Mouse (Mus musculus) lung, embryonic 14.5 days (tissue): Measurements from ENCODE around the gene Olfr750. TPM values are rescaled to one million over a fixed set of nuclear protein-coding genes. Genes with fewer than 3 reads are reported as not detected.

Experiments
- ATAC-seq: fragments of 200-750 bp; cut with Nextera tagmentation; 2 replicates; pipeline ENCODE4 v1.8.0; 2017; ENCODE audit warnings: mild to moderate bottlenecking, moderate TSS enrichment, moderate library complexity; ENCODE audit not compliant: insufficient read depth
- DNase-seq: peaks from one replicate; pipeline ENCODE4 v3.0.0-alpha.2; 2015
- H3K27ac ChIP-seq: fragments of 300-500 bp; sonication (generic); 2 replicates; pipeline ENCODE4 v1.5.1; 2014; ENCODE audit warnings: low read depth, mild to moderate bottlenecking, moderate library complexity
- H3K27me3 ChIP-seq: fragments of 300-500 bp; sonication (generic); 2 replicates; pipeline ENCODE4 v1.6.1; 2014; ENCODE audit warnings: low read length, control low read depth; ENCODE audit not compliant: insufficient read depth
- H3K36me3 ChIP-seq: fragments of 300-500 bp; sonication (generic); 2 replicates; pipeline ENCODE4 v1.6.1; 2014; ENCODE audit warnings: control low read depth; ENCODE audit not compliant: insufficient read depth
- H3K4me1 ChIP-seq: fragments of 300-500 bp; sonication (generic); 2 replicates; pipeline ENCODE4 v1.6.1; 2014; ENCODE audit warnings: antibody characterized with exemption, control low read depth; ENCODE audit not compliant: insufficient read depth
- H3K4me2 ChIP-seq: fragments of 300-500 bp; sonication (generic); 2 replicates; pipeline ENCODE4 v1.6.1; 2014; ENCODE audit warnings: mild to moderate bottlenecking
- H3K4me3 ChIP-seq: fragments of 300-500 bp; sonication (generic); 2 replicates; pipeline ENCODE4 v1.5.1; 2014; ENCODE audit warnings: low read depth, low read length
- H3K9ac ChIP-seq: fragments of 300-500 bp; sonication (generic); 2 replicates; pipeline ENCODE4 v1.6.1; 2014
- H3K9me3 ChIP-seq: fragments of 300-500 bp; sonication (generic); 2 replicates; pipeline ENCODE4 v1.6.1; 2016; ENCODE audit warnings: low read depth, low read length, control low read depth
- CTCF ChIP-seq: IDR thresholded peaks from 2 replicates; pipeline ENCODE4 v1.5.1; 2016; ENCODE audit warnings: antibody characterized with exemption, low read depth
- WGBS: fragments of 180-500 bp; shearing (Covaris S2); extraction: QIAGEN DNeasy Blood & Tissue Kit; methylation state at CpG from one replicate; pipeline ENCODE4 v1.1.7; 2014; 5-methylcytosine and 5-hydroxymethylcytosine counted together
- polyA plus RNA-seq: library from polyadenylated mRNA; unstranded; fragments of >200 nt; fragmentation: Nextera tagmentation; extraction: Ambion mirVana; gene quantifications from 2 replicates; pipeline ENCODE4 v1.2.1, GENCODE M21; 2014

The Olfr750 gene
- polyA plus RNA-seq, 1 experiment from 2014 or later, result not detected

GRCm38 (mm10) chr14:51069617-51070016 is 4.6 kb downstream of the Olfr750 start:
- H3K9me3 ChIP-seq, result no peaks in the 10 kb centered on the region
- no peak overlapping the region for H3K4me2 ChIP-seq
- no peak overlapping the region for H3K9ac ChIP-seq
- peak; percentile 70 for DNase-seq
- 88% methylated on average over 2 of the region's 2 CpGs for WGBS
- H3K4me3 ChIP-seq, result no peak overlapping the region
- H3K36me3 ChIP-seq, result no peaks in the 10 kb centered on the region
- TF ChIP-seq CTCF, result peak; percentile 37
- 0 out of 2 replicates have a peak, but pooled peaks cover 10% of the 10 kb centered on the region for H3K4me1 ChIP-seq
- H3K27ac ChIP-seq, result no peak overlapping the region
- no peak for ATAC-seq
- H3K27me3 ChIP-seq, result no peaks in the 10 kb centered on the region

DNA sequence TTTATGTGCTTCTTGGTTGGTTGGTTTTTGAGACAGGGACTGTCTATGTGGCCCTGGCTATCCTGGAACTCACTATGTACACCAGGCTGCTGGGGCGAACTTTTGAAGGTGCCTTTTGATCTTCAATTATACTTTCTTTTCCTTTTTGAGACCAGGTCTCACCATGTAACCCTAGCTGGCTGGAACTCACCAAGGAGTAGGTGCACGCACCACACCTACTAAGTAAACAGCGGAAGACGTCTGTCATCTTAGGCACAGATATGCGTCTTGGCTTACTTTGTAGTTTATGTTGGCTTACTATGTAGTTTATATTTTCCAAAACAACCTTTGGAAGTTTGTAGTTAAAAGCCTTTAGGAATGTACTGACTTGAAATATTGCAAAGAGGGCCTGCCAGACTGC is 5.3 kb downstream of the Olfr750 start:
- Histone ChIP-seq H3K4me3 (no peak overlapping the region), H3K4me2 (no peak overlapping the region), H3K27ac (no peak overlapping the region), H3K4me1 (0 out of 2 replicates have a peak, but pooled peaks cover 10% of the 10 kb centered on the region), H3K36me3 (no peaks in the 10 kb centered on the region), H3K27me3 (no peaks in the 10 kb centered on the region), H3K9ac (no peak overlapping the region), H3K9me3 (no peaks in the 10 kb centered on the region)
- ATAC-seq (no peak), DNase-seq (no peak)
- WGBS, result 64% methylated on average over 5 of the region's 5 CpGs
- no peak for TF ChIP-seq CTCF

DNA sequence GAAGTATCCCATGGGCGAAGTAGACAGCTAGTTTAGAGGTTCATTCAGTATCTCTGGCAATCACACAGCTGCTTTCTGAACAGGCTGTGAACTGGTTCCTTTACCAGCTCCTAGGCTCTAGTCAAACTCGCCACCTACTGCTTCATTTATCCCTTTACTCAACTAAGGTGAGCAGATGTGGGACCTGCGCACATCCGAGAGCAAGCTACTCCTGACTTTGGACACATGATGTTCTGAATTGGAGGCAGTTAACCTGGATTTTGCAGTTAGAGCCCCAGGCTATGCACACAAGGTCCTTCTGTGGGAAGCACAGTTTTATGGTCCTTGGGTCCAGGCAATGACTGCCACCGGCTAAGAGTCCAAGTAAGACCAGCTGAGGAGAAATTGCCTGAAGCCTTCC is 13.5 kb downstream of the Olfr750 start:
- Histone ChIP-seq H3K9ac (no peak overlapping the region), H3K9me3 (no peaks in the 10 kb centered on the region), H3K27me3 (no peaks in the 10 kb centered on the region), H3K4me2 (no peak overlapping the region), H3K4me3 (no peak overlapping the region), H3K27ac (no peak overlapping the region), H3K36me3 (no peaks in the 10 kb centered on the region), H3K4me1 (no peaks in the 10 kb centered on the region)
- ATAC-seq (no peak), DNase-seq (no peak)
- 92% methylated on average over 5 of the region's 5 CpGs for WGBS
- no peak for TF ChIP-seq CTCF

- Histone ChIP-seq H3K27ac (no peak within 1 kb of the TSS), H3K4me2 (no peak within 1 kb of the TSS), H3K4me1 (no peaks in the 10 kb centered on the region), H3K4me3 (no peak within 1 kb of the TSS), H3K36me3 (no peaks in the 10 kb centered on the region), H3K27me3 (no peaks in the 10 kb centered on the region), H3K9me3 (no peaks in the 10 kb centered on the region), H3K9ac (no peak within 1 kb of the TSS)
- TF ChIP-seq CTCF, result no peak
- DNase-seq, result no peak
- 38% methylated on average over 9 of the region's 9 CpGs for WGBS
- ATAC-seq, result no peak
Measured at GRCm38 (mm10) chr14:51057401-51057831, 16.8 kb downstream of the Olfr750 start, which contains the start of gene Rnase12. TSS of gene Rnase12 (minus strand) at chr14:51057661.

DNA sequence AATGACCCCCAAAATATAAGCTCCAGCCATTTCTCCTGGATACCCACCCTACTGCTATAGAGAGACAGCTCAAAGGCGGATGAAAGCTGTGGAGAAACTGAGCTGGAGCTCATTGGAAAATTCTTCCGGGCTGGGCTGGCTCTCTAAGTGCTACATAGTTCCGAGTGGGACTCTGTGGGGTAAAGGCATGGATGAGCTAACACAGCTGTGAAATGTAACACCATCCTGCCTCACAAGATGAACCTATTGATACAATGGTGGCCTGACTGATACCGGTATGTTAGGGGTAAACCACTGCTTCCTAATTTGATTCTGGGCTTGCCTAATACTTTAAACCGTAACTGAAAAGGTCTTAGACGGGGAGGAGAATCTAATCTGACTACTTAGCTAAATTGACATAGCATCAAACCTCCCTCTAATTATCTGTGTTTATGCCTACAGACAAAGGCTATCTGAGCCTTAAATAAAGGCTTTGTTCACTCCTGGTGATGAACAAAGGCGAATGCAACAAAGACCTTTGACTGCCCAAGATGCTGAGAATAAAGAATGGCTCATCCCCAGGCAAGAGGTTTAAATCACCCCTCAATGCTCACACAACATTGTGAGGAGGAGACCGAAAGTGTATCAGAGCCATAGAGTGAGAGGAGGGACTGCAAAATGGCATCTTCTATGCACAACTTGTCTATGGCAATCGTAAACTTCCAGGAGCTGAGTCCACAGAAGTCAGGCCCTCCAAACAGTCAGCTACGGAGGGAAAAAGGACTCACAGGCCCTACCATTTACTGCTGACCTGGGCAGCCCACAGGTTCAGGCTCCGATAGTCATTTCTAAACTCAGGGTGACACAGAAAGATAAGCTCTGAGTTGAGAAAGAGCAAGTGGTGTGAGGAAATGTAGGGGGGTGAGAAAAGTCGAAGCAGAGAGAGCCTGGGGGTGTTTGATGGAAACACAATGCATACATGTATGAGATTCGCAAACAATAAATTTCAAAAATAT is 19.7 kb downstream of the Olfr750 start:
- ATAC-seq, result no peak
- H3K4me2 ChIP-seq, result no peak overlapping the region
- no peaks in the 10 kb centered on the region for H3K4me1 ChIP-seq
- DNase-seq, result no peak
- no peak overlapping the region for H3K4me3 ChIP-seq
- H3K9me3 ChIP-seq, result no peaks in the 10 kb centered on the region
- no peak overlapping the region for H3K27ac ChIP-seq
- 70% methylated on average over 13 of the region's 13 CpGs for WGBS
- no peak overlapping the region for H3K9ac ChIP-seq
- H3K27me3 ChIP-seq, result no peaks in the 10 kb centered on the region
- no peaks in the 10 kb centered on the region for H3K36me3 ChIP-seq
- no peak for TF ChIP-seq CTCF

GRCm38 (mm10) chr14:51053176-51053575 is 21.1 kb downstream of the Olfr750 start:
- Histone ChIP-seq H3K9ac (no peak overlapping the region), H3K27ac (no peak overlapping the region), H3K4me2 (no peak overlapping the region), H3K4me1 (no peaks in the 10 kb centered on the region), H3K9me3 (no peaks in the 10 kb centered on the region), H3K36me3 (no peaks in the 10 kb centered on the region), H3K4me3 (no peak overlapping the region), H3K27me3 (no peaks in the 10 kb centered on the region)
- TF ChIP-seq CTCF, result no peak
- 66% methylated on average over 5 of the region's 5 CpGs for WGBS
- no peak for DNase-seq
- no peak for ATAC-seq

DNA sequence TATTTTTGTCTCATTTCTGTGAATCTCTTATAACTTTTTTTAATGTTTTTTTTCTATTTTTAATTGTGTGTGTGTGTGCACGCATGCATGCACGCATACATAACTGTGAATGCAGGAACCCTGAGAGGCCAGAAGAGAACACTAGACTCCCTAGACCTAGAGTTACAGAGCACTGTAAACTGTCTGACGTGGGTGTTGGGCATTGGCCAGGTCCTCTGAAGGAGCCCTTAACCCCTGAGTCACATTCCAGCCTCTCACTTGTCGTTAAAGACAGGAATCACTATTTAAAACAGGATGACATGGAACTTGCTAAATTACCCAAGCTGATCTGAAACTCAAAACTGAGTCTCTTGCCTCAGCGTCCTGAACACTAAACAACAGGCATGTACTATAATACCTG is 22.3 kb downstream of the Olfr750 start:
- WGBS, result 46% methylated on average over 5 of the region's 5 CpGs
- no peaks in the 10 kb centered on the region for H3K9me3 ChIP-seq
- no peak for TF ChIP-seq CTCF
- H3K4me1 ChIP-seq, result no peaks in the 10 kb centered on the region
- no peaks in the 10 kb centered on the region for H3K36me3 ChIP-seq
- DNase-seq (peak; percentile 45), ATAC-seq (no peak)
- H3K9ac ChIP-seq, result no peak overlapping the region
- H3K27me3 ChIP-seq, result no peaks in the 10 kb centered on the region
- no peak overlapping the region for H3K27ac ChIP-seq
- no peak overlapping the region for H3K4me3 ChIP-seq
- H3K4me2 ChIP-seq, result no peak overlapping the region
